Mouse (Mus musculus) neural tube, embryonic 11.5 days (tissue): Measurements from ENCODE around the gene Chkb. TPM values are rescaled to one million over a fixed set of nuclear protein-coding genes. Genes with fewer than 3 reads are reported as not detected.

Experiments
- ATAC-seq: fragments of 200-750 bp; cut with Nextera tagmentation; 2 replicates; pipeline ENCODE4 v1.8.0; 2017; ENCODE audit warnings: moderate number of reproducible peaks, mild to moderate bottlenecking, moderate TSS enrichment, moderate library complexity; ENCODE audit not compliant: insufficient read depth, low FRiP score, low TSS enrichment
- DNase-seq: peaks from one replicate; pipeline ENCODE4 v3.0.0-alpha.2; 2015; ENCODE audit warnings: low spot score
- H3K27ac ChIP-seq: fragments of 300-500 bp; sonication (generic); 2 replicates; pipeline ENCODE4 v1.5.1; 2014; ENCODE audit warnings: low read depth, mild to moderate bottlenecking, low read length
- H3K27me3 ChIP-seq: fragments of 300-500 bp; sonication (generic); 2 replicates; pipeline ENCODE4 v1.6.1; 2014; ENCODE audit warnings: mild to moderate bottlenecking, low read length, mixed read lengths; ENCODE audit not compliant: control insufficient read depth, insufficient read depth
- H3K36me3 ChIP-seq: fragments of 300-500 bp; sonication (generic); 2 replicates; pipeline ENCODE4 v1.6.1; 2014; ENCODE audit warnings: mild to moderate bottlenecking, low read length, moderate library complexity, mixed read lengths; ENCODE audit not compliant: control insufficient read depth, insufficient read depth
- H3K4me1 ChIP-seq: fragments of 300-500 bp; sonication (generic); 2 replicates; pipeline ENCODE4 v1.6.1; 2014; ENCODE audit warnings: low read length, mixed read lengths; ENCODE audit not compliant: control insufficient read depth, insufficient read depth
- H3K4me2 ChIP-seq: fragments of 300-500 bp; sonication (generic); 2 replicates; pipeline ENCODE4 v1.6.1; 2014; ENCODE audit warnings: low read depth, mild to moderate bottlenecking, moderate library complexity
- H3K4me3 ChIP-seq: fragments of 300-500 bp; sonication (generic); 2 replicates; pipeline ENCODE4 v1.5.1; 2014; ENCODE audit warnings: low read depth, low read length
- H3K9ac ChIP-seq: fragments of 300-500 bp; sonication (generic); 2 replicates; pipeline ENCODE4 v1.6.1; 2014; ENCODE audit warnings: mild to moderate bottlenecking, low read length
- H3K9me3 ChIP-seq: fragments of 300-500 bp; sonication (generic); 2 replicates; pipeline ENCODE4 v1.6.1; 2016; ENCODE audit warnings: low read length; ENCODE audit not compliant: control insufficient read depth
- WGBS: fragments of 180-500 bp; shearing (Covaris S2); extraction: QIAGEN DNeasy Blood & Tissue Kit; methylation state at CpG from one replicate; pipeline ENCODE4 v1.1.7; 2014; 5-methylcytosine and 5-hydroxymethylcytosine counted together
- polyA plus RNA-seq: library from polyadenylated mRNA; unstranded; fragments of >200 nt; fragmentation: Nextera tagmentation; extraction: Ambion mirVana; gene quantifications from 2 replicates; pipeline ENCODE4 v1.2.1, GENCODE M21; 2014

Gene Chkb
- polyA plus RNA-seq, 1 experiment from 2014 or later = 58.1 TPM

- peaks cover 10% of the 10 kb centered on the region for H3K4me1 ChIP-seq
- no peak overlapping the region for H3K4me3 ChIP-seq
- no peaks in the 10 kb centered on the region for H3K9me3 ChIP-seq
- no peaks in the 10 kb centered on the region for H3K27me3 ChIP-seq
- 94% methylated on average over 8 of the region's 8 CpGs for WGBS
- no peak overlapping the region for H3K27ac ChIP-seq
- H3K9ac ChIP-seq = no peak overlapping the region
- no peaks in the 10 kb centered on the region for H3K36me3 ChIP-seq
- no peak overlapping the region for H3K4me2 ChIP-seq
- DNase-seq = no peak
- ATAC-seq = no peak
Observed at GRCm38 (mm10) chr15:89473921-89474320, 44.2 kb upstream of the Chkb start.

GRCm38 (mm10) chr15:89473370-89473769, 43.7 kb upstream of the Chkb start:
- DNase-seq = no peak
- H3K9ac ChIP-seq = no peak overlapping the region
- no peaks in the 10 kb centered on the region for H3K9me3 ChIP-seq
- no peaks in the 10 kb centered on the region for H3K27me3 ChIP-seq
- H3K27ac ChIP-seq = no peak overlapping the region
- no peak overlapping the region for H3K4me3 ChIP-seq
- H3K4me2 ChIP-seq = no peak overlapping the region
- peaks cover 10% of the 10 kb centered on the region for H3K4me1 ChIP-seq
- WGBS = 84% methylated on average over 9 of the region's 9 CpGs
- no peak for ATAC-seq
- H3K36me3 ChIP-seq = no peaks in the 10 kb centered on the region

- H3K9ac ChIP-seq = no peak overlapping the region
- WGBS = 90% methylated on average over 4 of the region's 4 CpGs
- H3K4me3 ChIP-seq = no peak overlapping the region
- H3K27me3 ChIP-seq = no peaks in the 10 kb centered on the region
- H3K4me2 ChIP-seq = no peak overlapping the region
- H3K4me1 ChIP-seq = peaks cover 10% of the 10 kb centered on the region
- ATAC-seq (no peak), DNase-seq (no peak)
- no peak overlapping the region for H3K27ac ChIP-seq
- H3K36me3 ChIP-seq = no peaks in the 10 kb centered on the region
- no peaks in the 10 kb centered on the region for H3K9me3 ChIP-seq
Observed at GRCm38 (mm10) chr15:89471476-89471875, 41.8 kb upstream of the Chkb start.

GRCm38 (mm10) chr15:89468577-89468976, 38.9 kb upstream of the Chkb start:
- Histone ChIP-seq H3K36me3 (no peaks in the 10 kb centered on the region), H3K4me3 (no peak overlapping the region), H3K9me3 (no peaks in the 10 kb centered on the region), H3K4me1 (no peaks in the 10 kb centered on the region), H3K9ac (no peak overlapping the region), H3K27me3 (no peaks in the 10 kb centered on the region), H3K27ac (no peak overlapping the region), H3K4me2 (no peak overlapping the region)
- DNase-seq (peak; percentile 20), ATAC-seq (no peak)
- WGBS = 40% methylated on average over 2 of the region's 2 CpGs

- Histone ChIP-seq H3K4me3 (no peak overlapping the region), H3K9ac (no peak overlapping the region), H3K9me3 (no peaks in the 10 kb centered on the region), H3K4me2 (no peak overlapping the region), H3K27me3 (no peaks in the 10 kb centered on the region), H3K4me1 (no peaks in the 10 kb centered on the region), H3K36me3 (no peaks in the 10 kb centered on the region), H3K27ac (no peak overlapping the region)
- WGBS = 0% methylated on average over 1 of the region's 1 CpGs
- DNase-seq (peak; percentile 29), ATAC-seq (0 out of 2 replicates have a peak, but pooled peaks have one; percentile 23)
Observed at GRCm38 (mm10) chr15:89465052-89465451, 35.3 kb upstream of the Chkb start.

GRCm38 (mm10) chr15:89463334-89464235, 33.9 kb upstream of the Chkb start:
- Histone ChIP-seq H3K27ac (no peak overlapping the region), H3K36me3 (0 out of 2 replicates have a peak, but pooled peaks cover under 1% of the 10 kb centered on the region), H3K27me3 (no peaks in the 10 kb centered on the region), H3K9me3 (no peaks in the 10 kb centered on the region), H3K4me2 (no peak overlapping the region), H3K4me1 (no peaks in the 10 kb centered on the region), H3K9ac (no peak overlapping the region), H3K4me3 (no peak overlapping the region)
- ATAC-seq = no peak
- WGBS = 68% methylated on average over 5 of the region's 5 CpGs
- no peak for DNase-seq

GRCm38 (mm10) chr15:89462176-89462575, 32.5 kb upstream of the Chkb start:
- Histone ChIP-seq H3K4me2 (no peak overlapping the region), H3K27ac (no peak overlapping the region), H3K9ac (no peak overlapping the region), H3K9me3 (no peaks in the 10 kb centered on the region), H3K27me3 (no peaks in the 10 kb centered on the region), H3K4me1 (no peaks in the 10 kb centered on the region), H3K4me3 (no peak overlapping the region), H3K36me3 (0 out of 2 replicates have a peak, but pooled peaks cover 5% of the 10 kb centered on the region)
- WGBS = 76% methylated on average over 7 of the region's 7 CpGs
- no peak for DNase-seq
- ATAC-seq = no peak

- Histone ChIP-seq H3K9me3 (no peaks in the 10 kb centered on the region), H3K27me3 (no peaks in the 10 kb centered on the region), H3K27ac (no peak overlapping the region), H3K4me3 (no peak overlapping the region), H3K4me1 (no peaks in the 10 kb centered on the region), H3K9ac (no peak overlapping the region), H3K4me2 (no peak overlapping the region), H3K36me3 (peaks cover 5% of the 10 kb centered on the region; the same call in 1 of the 2 replicates)
- WGBS = 81% methylated on average over 15 of the region's 15 CpGs
- DNase-seq (no peak), ATAC-seq (no peak)
Observed at GRCm38 (mm10) chr15:89461321-89461720, 31.6 kb upstream of the Chkb start.

- H3K4me3 ChIP-seq = no peak overlapping the region
- H3K27ac ChIP-seq = no peak overlapping the region
- ATAC-seq (no peak), DNase-seq (no peak)
- H3K9me3 ChIP-seq = no peaks in the 10 kb centered on the region
- no peak overlapping the region for H3K4me2 ChIP-seq
- 0 out of 2 replicates have a peak, but pooled peaks cover under 1% of the 10 kb centered on the region for H3K4me1 ChIP-seq
- peaks cover 5% of the 10 kb centered on the region; the same call in 1 of the 2 replicates for H3K36me3 ChIP-seq
- H3K9ac ChIP-seq = no peak overlapping the region
- no peaks in the 10 kb centered on the region for H3K27me3 ChIP-seq
- WGBS = 80% methylated on average over 10 of the region's 10 CpGs
Observed at GRCm38 (mm10) chr15:89460298-89460697, 30.6 kb upstream of the Chkb start.
